In genomic region chr9:43730284-43731027, GRCm38 (mm10) we compare ENCODE assay signal across 8 mouse cellular contexts. TPM values are rescaled to one million over a fixed set of nuclear protein-coding genes. Genes with fewer than 3 reads are reported as not detected.
A peak's percentile ranks its signal among the peaks of the same experiment; 100 is the strongest.
DNase-seq lines count a peak whose midpoint lies in the region; ATAC-seq and TF ChIP-seq lines count a peak whose summit lies in the region.

No protein-coding gene starts in this region.

- no peak for DNase-seq in left cerebral cortex, adult 2 months (ENCODE audit: extremely low spot score in 1 of 2, low spot score in 2 of 2)
- no peak for DNase-seq in left cerebral cortex, postnatal 25 days (ENCODE audit: low spot score in 2 of 2)
- DNase-seq in ZHBTc4 (ENCODE audit: low read depth, low spot score), result peak; percentile 76
- peak; percentile 69 for DNase-seq in embryonic facial prominence, embryonic 11.5 days (ENCODE audit: low spot score)
- DNase-seq in heart, postnatal 4 days, result peak; percentile 79
- DNase-seq in layer of hippocampus, adult 2 months (ENCODE audit: low spot score in 2 of 2), result peak in 1 of 2 experiments; percentile 54
- DNase-seq in urinary bladder, postnatal 4 days (ENCODE audit: low spot score in 2 of 2), result no peak

- H3K9ac ChIP-seq in embryonic facial prominence, embryonic 11.5 days (replicated peaks; ENCODE audit: low read length), result no peak overlapping the region
- H3K9ac ChIP-seq in midbrain, embryonic 15.5 days, result no peak overlapping the region

- no peaks in the 10 kb centered on the region for H3K27me3 ChIP-seq in embryonic facial prominence, embryonic 11.5 days (ENCODE audit: control insufficient read depth, insufficient read depth, low read length)
- H3K27me3 ChIP-seq in midbrain, embryonic 15.5 days (replicated peaks), result no peaks in the 10 kb centered on the region

- intact Hi-C loops in left cerebral cortex, adult 2 months (cut with DNase I), result no loop called here
- intact Hi-C loops in left cerebral cortex, postnatal 25 days (cut with DNase I), result no loop called here

- no peaks in the 10 kb centered on the region for H3K36me3 ChIP-seq in embryonic facial prominence, embryonic 11.5 days (replicated peaks; ENCODE audit: control insufficient read depth, insufficient read depth, low read depth, low read length)
- H3K36me3 ChIP-seq in midbrain, embryonic 15.5 days (replicated peaks), result no peaks in the 10 kb centered on the region

- ATAC-seq in embryonic facial prominence, embryonic 11.5 days (replicated peaks; ENCODE audit: insufficient number of reproducible peaks, low FRiP score, low TSS enrichment, low read depth), result peak; percentile 54
- ATAC-seq in midbrain, embryonic 15.5 days (replicated peaks), result peak; percentile 46

- H3K4me3 ChIP-seq in left cerebral cortex, adult 2 months, result no peak overlapping the region
- H3K4me3 ChIP-seq in embryonic facial prominence, embryonic 11.5 days (ENCODE audit: low read depth, low read length), result no peak overlapping the region
- H3K4me3 ChIP-seq in layer of hippocampus, adult 2 months, result no peak overlapping the region
- no peak overlapping the region for H3K4me3 ChIP-seq in midbrain, embryonic 15.5 days

- no peak overlapping the region for H3K27ac ChIP-seq in left cerebral cortex, adult 2 months
- no peak overlapping the region for H3K27ac ChIP-seq in embryonic facial prominence, embryonic 11.5 days (replicated peaks; ENCODE audit: low read depth, low read length)
- H3K27ac ChIP-seq in layer of hippocampus, adult 2 months, result no peak overlapping the region; the same call in 1 of the 2 replicates
- H3K27ac ChIP-seq in midbrain, embryonic 15.5 days, result no peak overlapping the region

- peak; percentile 47 for TF ChIP-seq CTCF in left cerebral cortex, adult 2 months (IDR thresholded peaks at IDR 0.05)
- TF ChIP-seq CTCF in layer of hippocampus, adult 2 months (conservative IDR thresholded peaks at IDR 0.05), result peak; percentile 67

- no peaks in the 10 kb centered on the region for H3K9me3 ChIP-seq in embryonic facial prominence, embryonic 11.5 days (replicated peaks; ENCODE audit: control insufficient read depth, low read length)
- no peaks in the 10 kb centered on the region for H3K9me3 ChIP-seq in midbrain, embryonic 15.5 days

- 8% methylated on average over 22 of the region's 22 CpGs for WGBS in embryonic facial prominence, embryonic 11.5 days
- 11% methylated on average over 22 of the region's 22 CpGs for WGBS in midbrain, embryonic 15.5 days

- no peak overlapping the region for H3K4me2 ChIP-seq in embryonic facial prominence, embryonic 11.5 days (ENCODE audit: low read depth, low read length)
- no peak overlapping the region for H3K4me2 ChIP-seq in midbrain, embryonic 15.5 days

- H3K4me1 ChIP-seq in embryonic facial prominence, embryonic 11.5 days (ENCODE audit: control insufficient read depth, insufficient read depth, low read length), result no peaks in the 10 kb centered on the region; the same call in 1 of the 2 replicates
- peaks cover 18% of the 10 kb centered on the region for H3K4me1 ChIP-seq in midbrain, embryonic 15.5 days

RNA-seq across cellular contexts. Expression of gene Nectin1, which starts 13.3 kb away (rescaled TPM):
- 100 to 1,000 TPM; 112 to 114 TPM for total RNA-seq in left cerebral cortex, adult 2 months (2021)
- 100 to 1,000 TPM in 1 of 2 experiments, 10 to 100 TPM in 1; 91.2 to 115 TPM for total RNA-seq in left cerebral cortex, postnatal 25 days (2021)
- polyA plus RNA-seq in embryonic facial prominence, embryonic 11.5 days (2014; fragmentation: Nextera tagmentation; extraction: Ambion mirVana), result 4.8 and 5.3 TPM in 2 replicates
- total RNA-seq in heart, postnatal 4 days (2021), result 1 to 10 TPM; 8.3 to 8.9 TPM
- total RNA-seq in layer of hippocampus, adult 2 months (2021), result 10 to 100 TPM; 67.2 to 72.6 TPM
- polyA plus RNA-seq in midbrain, embryonic 15.5 days (2015; fragmentation: Nextera tagmentation; extraction: Ambion mirVana), result 14.7 and 15.9 TPM in 2 replicates

Comparison
In these comparisons a context has a peak if more than half of its experiments do, and no peak if none do; other contexts are left out.
1. DNase-seq: peak in ZHBTc4 (single experiment), embryonic facial prominence, embryonic 11.5 days (single experiment) and heart, postnatal 4 days (single experiment); none in left cerebral cortex, adult 2 months (0 of 2), left cerebral cortex, postnatal 25 days (0 of 2) and urinary bladder, postnatal 4 days (0 of 2).
2. RNA of gene Nectin1, which starts 13.3 kb away (total RNA-seq): 91.2 to 115 TPM in left cerebral cortex, postnatal 25 days, 112 to 114 TPM in left cerebral cortex, adult 2 months and 67.2 to 72.6 TPM in layer of hippocampus, adult 2 months; 8.3 to 8.9 TPM in heart, postnatal 4 days; every median in the first group is over 4 times any median in the second.